Mouse (Mus musculus): ENCODE data around the gene Tbc1d1. TPM values are rescaled to one million over a fixed set of nuclear protein-coding genes. Genes with fewer than 3 reads are reported as not detected.

Tbc1d1 gene
- polyA plus RNA-seq (2012; ENCODE audit: insufficient read depth, low replicate concordance), result 3.8 and 5.4 TPM in 2 replicates

- Histone ChIP-seq H3K9me3 (no peaks in the 10 kb centered on the region), H3K4me1 (peaks cover 70% of the 10 kb centered on the region), H3K4me3 (replicated peaks) (peak within 1 kb of the TSS; percentile 87), H3K27me3 (replicated peaks) (peaks cover 4% of the 10 kb centered on the region), H3K36me3 (replicated peaks; ENCODE audit: low read length) (no peaks in the 10 kb centered on the region)
- no peak for TF ChIP-seq FLI1 (IDR thresholded peaks at IDR 0.05; ENCODE audit: low read length)
These were observed at the start of gene Tbc1d1 for GRCm38 (mm10) chr5:64155861-64156550. TSS of gene Tbc1d1 (plus strand) at chr5:64156305.

GRCm38 (mm10) chr5:64107596-64108289 is 48.4 kb upstream of the Tbc1d1 start:
- Histone ChIP-seq H3K4me3 (replicated peaks) (no peak overlapping the region), H3K27me3 (replicated peaks) (no peaks in the 10 kb centered on the region), H3K4me1 (peaks cover 43% of the 10 kb centered on the region), H3K36me3 (replicated peaks; ENCODE audit: low read length) (peaks cover 95% of the 10 kb centered on the region), H3K9me3 (no peaks in the 10 kb centered on the region)
- TF ChIP-seq GATA1 (IDR thresholded peaks at IDR 0.05; ENCODE audit: borderline replicate concordance, low read length) (no peak), FLI1 (IDR thresholded peaks at IDR 0.05; ENCODE audit: low read length) (no peak)

- peaks cover 98% of the 10 kb centered on the region for H3K36me3 ChIP-seq (replicated peaks; ENCODE audit: low read length)
- peaks cover 31% of the 10 kb centered on the region for H3K4me1 ChIP-seq
- H3K4me3 ChIP-seq (replicated peaks), result no peak overlapping the region
- no peaks in the 10 kb centered on the region for H3K27me3 ChIP-seq (replicated peaks)
- TF ChIP-seq GATA1 (IDR thresholded peaks at IDR 0.05; ENCODE audit: borderline replicate concordance, low read length) (no peak), FLI1 (IDR thresholded peaks at IDR 0.05; ENCODE audit: low read length) (no peak)
- H3K9me3 ChIP-seq, result peaks cover 3% of the 10 kb centered on the region
These were observed 46.9 kb upstream of the Tbc1d1 start for GRCm38 (mm10) chr5:64109217-64109616.

- no peaks in the 10 kb centered on the region for H3K27me3 ChIP-seq (replicated peaks)
- peaks cover 21% of the 10 kb centered on the region for H3K9me3 ChIP-seq
- H3K4me3 ChIP-seq (replicated peaks), result no peak overlapping the region
- H3K36me3 ChIP-seq (replicated peaks; ENCODE audit: low read length), result peaks cover 98% of the 10 kb centered on the region
- H3K4me1 ChIP-seq, result peaks cover 20% of the 10 kb centered on the region
- TF ChIP-seq GATA1 (IDR thresholded peaks at IDR 0.05; ENCODE audit: borderline replicate concordance, low read length) (no peak), FLI1 (IDR thresholded peaks at IDR 0.05; ENCODE audit: low read length) (no peak)
These were observed 43.7 kb upstream of the Tbc1d1 start for GRCm38 (mm10) chr5:64112360-64112759.

DNA sequence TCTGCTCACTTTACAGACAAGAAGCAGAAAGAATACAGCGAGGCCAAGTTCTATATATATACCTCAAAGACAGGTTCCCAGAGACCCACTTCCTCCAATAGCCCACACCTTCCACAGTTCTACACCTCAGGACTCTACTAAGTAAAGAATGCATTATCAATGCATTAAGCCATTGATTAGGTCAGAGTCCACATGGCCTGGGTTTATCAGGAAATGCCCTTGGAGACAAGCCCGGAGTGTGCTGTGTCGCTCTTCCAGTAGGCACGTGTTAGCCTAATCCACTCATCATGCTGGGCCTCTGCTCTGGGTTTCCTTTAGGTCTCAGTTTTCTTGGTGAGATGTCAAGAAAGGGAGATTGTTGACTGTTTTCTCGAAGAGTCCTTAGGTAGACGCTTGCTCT is 41.9 kb upstream of the Tbc1d1 start:
- Histone ChIP-seq H3K36me3 (replicated peaks; ENCODE audit: low read length) (peaks cover 83% of the 10 kb centered on the region), H3K4me1 (peaks cover 20% of the 10 kb centered on the region), H3K27me3 (replicated peaks) (no peaks in the 10 kb centered on the region), H3K4me3 (replicated peaks) (no peak overlapping the region), H3K9me3 (peaks cover 21% of the 10 kb centered on the region)
- TF ChIP-seq FLI1 (IDR thresholded peaks at IDR 0.05; ENCODE audit: low read length) (no peak), GATA1 (IDR thresholded peaks at IDR 0.05; ENCODE audit: borderline replicate concordance, low read length) (no peak)

- H3K4me1 ChIP-seq, result peaks cover 6% of the 10 kb centered on the region
- H3K4me3 ChIP-seq (replicated peaks), result no peak overlapping the region
- no peak for TF ChIP-seq FLI1 (IDR thresholded peaks at IDR 0.05; ENCODE audit: low read length)
- TF ChIP-seq GATA1 (IDR thresholded peaks at IDR 0.05; ENCODE audit: borderline replicate concordance, low read length), result no peak
- no peaks in the 10 kb centered on the region for H3K27me3 ChIP-seq (replicated peaks)
- H3K9me3 ChIP-seq, result peaks cover 21% of the 10 kb centered on the region
- H3K36me3 ChIP-seq (replicated peaks; ENCODE audit: low read length), result peaks cover 55% of the 10 kb centered on the region
These were observed 38.9 kb upstream of the Tbc1d1 start for GRCm38 (mm10) chr5:64117191-64117590.

DNA sequence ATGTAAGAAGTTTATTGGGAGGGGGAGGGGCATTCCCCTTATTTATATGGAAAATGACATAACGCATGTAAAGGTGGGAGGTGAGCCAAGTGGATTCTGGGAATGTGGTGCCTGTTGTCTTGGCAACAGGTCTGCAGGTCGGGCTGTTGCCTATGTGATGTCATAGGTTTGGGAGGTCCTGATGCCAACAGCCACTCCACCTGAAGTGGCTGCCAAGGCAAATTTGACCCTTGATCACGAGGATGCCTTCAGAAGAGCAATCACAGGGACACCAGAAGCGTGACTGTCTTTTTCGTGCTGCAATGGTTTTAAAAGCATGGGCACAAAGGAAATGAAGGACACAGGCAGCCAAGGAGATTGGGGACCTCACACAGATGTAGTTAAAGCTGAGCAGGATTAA is 30.3 kb upstream of the Tbc1d1 start:
- TF ChIP-seq GATA1 (IDR thresholded peaks at IDR 0.05; ENCODE audit: borderline replicate concordance, low read length), result no peak
- TF ChIP-seq FLI1 (IDR thresholded peaks at IDR 0.05; ENCODE audit: low read length), result no peak
- Histone ChIP-seq H3K27me3 (replicated peaks) (no peaks in the 10 kb centered on the region), H3K4me1 (no peaks in the 10 kb centered on the region; the same call in 1 of the 2 replicates), H3K36me3 (replicated peaks; ENCODE audit: low read length) (peaks cover 57% of the 10 kb centered on the region), H3K9me3 (no peaks in the 10 kb centered on the region), H3K4me3 (replicated peaks) (no peak overlapping the region)

DNA sequence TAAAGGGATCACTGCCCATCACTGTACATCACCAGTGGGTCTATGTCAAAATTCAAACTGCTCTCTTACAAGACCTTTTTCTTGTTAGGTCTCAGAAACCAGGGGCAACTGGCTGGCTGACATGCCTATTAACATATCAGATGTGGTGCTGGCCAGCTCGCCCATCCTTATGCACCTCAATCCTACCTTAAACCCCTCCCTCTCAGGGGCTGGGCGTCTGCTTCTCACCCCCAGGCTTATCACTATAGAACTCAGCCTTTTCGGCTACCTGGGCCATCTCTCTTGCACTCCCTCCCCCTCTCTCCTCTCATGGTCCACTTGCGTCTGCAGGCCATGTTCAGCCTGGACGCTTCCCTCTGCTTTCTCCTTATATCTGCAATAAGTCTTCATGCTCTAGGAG is 24.6 kb upstream of the Tbc1d1 start:
- no peaks in the 10 kb centered on the region for H3K9me3 ChIP-seq

DNA sequence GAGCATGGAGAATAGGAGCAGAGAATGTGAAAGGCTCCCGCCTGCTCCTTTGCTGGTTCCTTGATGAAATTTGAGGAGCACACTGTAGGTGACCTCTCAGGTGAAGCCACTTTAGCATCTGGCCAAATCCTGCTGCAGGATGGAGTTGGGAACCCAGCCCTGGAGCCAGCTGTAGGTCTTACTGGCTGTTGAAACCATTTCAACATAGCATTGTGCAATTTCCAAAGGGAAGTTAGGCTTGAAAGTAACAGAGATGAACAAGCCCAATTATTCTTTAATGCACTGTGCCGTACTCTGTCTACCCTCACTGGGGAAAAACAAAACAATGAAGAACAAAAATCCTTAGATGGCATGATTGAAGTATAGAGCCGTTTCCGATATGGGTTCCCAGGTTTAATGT is 22.2 kb upstream of the Tbc1d1 start:
- Histone ChIP-seq H3K27me3 (replicated peaks) (no peaks in the 10 kb centered on the region), H3K9me3 (no peaks in the 10 kb centered on the region), H3K4me3 (replicated peaks) (no peak overlapping the region), H3K4me1 (no peaks in the 10 kb centered on the region), H3K36me3 (replicated peaks; ENCODE audit: low read length) (peaks cover 14% of the 10 kb centered on the region)
- TF ChIP-seq FLI1 (IDR thresholded peaks at IDR 0.05; ENCODE audit: low read length), result no peak

More for the DNA sequence above, 24.6 kb upstream of the Tbc1d1 start:
- Histone ChIP-seq H3K36me3 (replicated peaks; ENCODE audit: low read length) (peaks cover 34% of the 10 kb centered on the region), H3K4me1 (no peaks in the 10 kb centered on the region; the same call in 1 of the 2 replicates), H3K4me3 (replicated peaks) (no peak overlapping the region), H3K27me3 (replicated peaks) (no peaks in the 10 kb centered on the region)
- TF ChIP-seq GATA1 (IDR thresholded peaks at IDR 0.05; ENCODE audit: borderline replicate concordance, low read length), result no peak
- no peak for TF ChIP-seq FLI1 (IDR thresholded peaks at IDR 0.05; ENCODE audit: low read length)

DNA sequence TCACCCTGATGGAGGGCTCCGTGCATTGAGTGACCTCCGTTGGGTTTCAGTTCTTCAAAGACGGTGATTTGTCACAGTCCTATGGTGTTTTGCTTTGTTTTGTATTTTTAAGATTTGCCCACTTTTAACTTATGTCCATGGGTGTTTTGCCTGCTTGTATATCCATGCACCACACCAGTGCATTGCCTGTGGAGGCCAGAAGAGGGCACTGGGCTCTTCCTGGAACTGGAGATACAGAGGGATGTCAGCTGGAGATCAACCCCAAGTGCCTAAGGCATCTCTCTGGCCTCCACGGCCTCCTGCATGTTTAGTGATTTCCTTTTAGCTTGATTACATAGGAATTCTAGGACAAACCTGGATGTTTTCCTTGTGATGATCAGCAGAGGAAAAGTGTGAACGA is 19.8 kb upstream of the Tbc1d1 start:
- no peaks in the 10 kb centered on the region for H3K27me3 ChIP-seq (replicated peaks)
- H3K4me3 ChIP-seq (replicated peaks), result no peak overlapping the region
- TF ChIP-seq FLI1 (IDR thresholded peaks at IDR 0.05; ENCODE audit: low read length), result no peak
- TF ChIP-seq GATA1 (IDR thresholded peaks at IDR 0.05; ENCODE audit: borderline replicate concordance, low read length), result no peak
- no peaks in the 10 kb centered on the region for H3K4me1 ChIP-seq
- no peaks in the 10 kb centered on the region for H3K9me3 ChIP-seq
- H3K36me3 ChIP-seq (replicated peaks; ENCODE audit: low read length), result no peaks in the 10 kb centered on the region

Measured in megakaryocyte, embryonic 14.5 days (primary cell).